Mouse (Mus musculus): Measurements from ENCODE around the gene Rtn4rl2. TPM values are rescaled to one million over a fixed set of nuclear protein-coding genes. Genes with fewer than 3 reads are reported as not detected.

Gene Rtn4rl2
- not detected for polyA plus RNA-seq (2017; shearing (Covaris generic))

GRCm38 (mm10) chr2:84886234-84886731 is at the start of gene Rtn4rl2:
Rtn4rl2 (minus strand) TSS chr2:84886710.

GRCm38 (mm10) chr2:84838593-84838949 is 47.9 kb downstream of the Rtn4rl2 start, which contains the start of gene Slc43a1:
Slc43a1 (plus strand) TSS chr2:84838850.

GRCm38 (mm10) chr2:84826488-84827282 is 59.8 kb downstream of the Rtn4rl2 start, which contains the start of gene Timm10:
Timm10 (plus strand) TSS chr2:84826997.

GRCm38 (mm10) chr2:84822552-84822951 is 64.0 kb downstream of the Rtn4rl2 start, which contains the start of gene Smtnl1:
Smtnl1 (minus strand) TSS chr2:84822652.

Other genes with a start within 250 kb of the Rtn4rl2 start
- 1.8 TPM for gene Ctnnd1, start 235.9 kb downstream of the Rtn4rl2 start, polyA plus RNA-seq (2017; shearing (Covaris generic))
- gene Btbd18, start 227.6 kb downstream of the Rtn4rl2 start, polyA plus RNA-seq (2017; shearing (Covaris generic)), result 0.20 TPM
- gene Selenoh, start 215.9 kb downstream of the Rtn4rl2 start, polyA plus RNA-seq (2017; shearing (Covaris generic)), result 89.3 TPM
- gene Gm28635, start 208.7 kb downstream of the Rtn4rl2 start, polyA plus RNA-seq (2017; shearing (Covaris generic)), result not detected
- gene Med19, start 208.3 kb downstream of the Rtn4rl2 start, polyA plus RNA-seq (2017; shearing (Covaris generic)), result 37.9 TPM
- 95.8 TPM for gene Tmx2, start 207.6 kb downstream of the Rtn4rl2 start, polyA plus RNA-seq (2017; shearing (Covaris generic))
- 50.4 TPM for gene Zdhhc5, start 171.5 kb downstream of the Rtn4rl2 start, polyA plus RNA-seq (2017; shearing (Covaris generic))
- 58.8 TPM for gene Clp1, start 159.4 kb downstream of the Rtn4rl2 start, polyA plus RNA-seq (2017; shearing (Covaris generic))
- 0.55 TPM for gene Ypel4, start 152.7 kb downstream of the Rtn4rl2 start, polyA plus RNA-seq (2017; shearing (Covaris generic))
- gene Gm19426, start 143.1 kb downstream of the Rtn4rl2 start, polyA plus RNA-seq (2017; shearing (Covaris generic)), result not detected
- not detected for gene Serping1, start 111.3 kb downstream of the Rtn4rl2 start, polyA plus RNA-seq (2017; shearing (Covaris generic))
- gene Ube2l6, start 87.9 kb downstream of the Rtn4rl2 start, polyA plus RNA-seq (2017; shearing (Covaris generic)), result 32.8 TPM
- not detected for gene Smtnl1, start 64.1 kb downstream of the Rtn4rl2 start, polyA plus RNA-seq (2017; shearing (Covaris generic))
- 31.1 TPM for gene Timm10, start 59.7 kb downstream of the Rtn4rl2 start, polyA plus RNA-seq (2017; shearing (Covaris generic))
- 7.9 TPM for gene Slc43a1, start 47.9 kb downstream of the Rtn4rl2 start, polyA plus RNA-seq (2017; shearing (Covaris generic))
- 6.5 TPM for gene Slc43a3, start 49.9 kb upstream of the Rtn4rl2 start, polyA plus RNA-seq (2017; shearing (Covaris generic))
- not detected for gene Prg2, start 93.8 kb upstream of the Rtn4rl2 start, polyA plus RNA-seq (2017; shearing (Covaris generic))
- 0.26 TPM for gene Prg3, start 101.5 kb upstream of the Rtn4rl2 start, polyA plus RNA-seq (2017; shearing (Covaris generic))
- 203 TPM for gene Ssrp1, start 150.5 kb upstream of the Rtn4rl2 start, polyA plus RNA-seq (2017; shearing (Covaris generic))
- gene P2rx3, start 150.8 kb upstream of the Rtn4rl2 start, polyA plus RNA-seq (2017; shearing (Covaris generic)), result 0.55 TPM
- 17.8 TPM for gene Tnks1bp1, start 161.3 kb upstream of the Rtn4rl2 start, polyA plus RNA-seq (2017; shearing (Covaris generic))
- gene Aplnr, start 249.5 kb upstream of the Rtn4rl2 start, polyA plus RNA-seq (2017; shearing (Covaris generic)), result not detected